Mouse (Mus musculus): ENCODE measurements around the gene Myo7a.

The Myo7a gene

GRCm38 (mm10) chr7:98141206-98141605 lies 21.9 kb upstream of the Myo7a start:
- DNase-seq, result no peak

DNA sequence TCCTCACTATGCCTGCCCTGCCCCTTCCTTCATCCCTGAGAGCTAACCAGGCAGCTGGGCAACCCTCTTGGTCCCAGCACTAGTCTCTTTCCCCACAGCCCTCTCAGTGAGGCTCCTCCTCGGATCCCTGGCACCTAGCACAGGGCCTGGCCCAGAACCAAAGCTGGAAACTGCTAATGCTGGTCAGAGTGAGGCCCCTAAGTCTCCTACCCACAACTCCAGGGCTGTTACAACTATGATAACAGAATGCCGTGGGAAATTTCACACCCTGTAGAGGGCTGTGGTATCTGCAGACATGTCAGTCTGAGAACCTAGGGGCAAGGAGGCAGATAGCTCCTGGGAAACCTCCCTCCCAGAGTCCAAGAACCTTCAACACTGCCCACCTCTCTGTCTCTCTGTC lies 21.3 kb upstream of the Myo7a start:
- DNase-seq, result no peak

- no peak for DNase-seq
Measured at GRCm38 (mm10) chr7:98139216-98139615, 19.9 kb upstream of the Myo7a start.

DNA sequence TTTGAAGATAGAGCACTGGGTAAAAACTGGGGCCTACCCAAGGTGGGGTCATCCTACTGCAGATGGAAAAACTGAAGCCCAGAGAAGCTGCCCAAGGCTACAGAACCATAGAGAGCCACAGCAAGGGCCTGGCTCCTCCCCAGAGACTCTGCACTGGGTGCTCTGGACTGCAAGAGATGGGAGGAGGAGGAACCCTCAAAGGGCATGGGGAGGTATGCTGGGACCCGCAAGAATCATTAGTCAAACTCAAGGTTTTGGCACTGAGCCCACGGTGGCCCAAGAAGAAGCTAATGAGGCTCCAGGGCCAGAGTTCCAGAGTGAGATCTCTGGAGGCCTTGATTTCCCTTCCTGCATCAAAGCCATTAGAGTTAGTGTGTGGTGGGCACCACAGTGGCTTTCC lies 18.7 kb upstream of the Myo7a start:
- no peak for DNase-seq

DNA sequence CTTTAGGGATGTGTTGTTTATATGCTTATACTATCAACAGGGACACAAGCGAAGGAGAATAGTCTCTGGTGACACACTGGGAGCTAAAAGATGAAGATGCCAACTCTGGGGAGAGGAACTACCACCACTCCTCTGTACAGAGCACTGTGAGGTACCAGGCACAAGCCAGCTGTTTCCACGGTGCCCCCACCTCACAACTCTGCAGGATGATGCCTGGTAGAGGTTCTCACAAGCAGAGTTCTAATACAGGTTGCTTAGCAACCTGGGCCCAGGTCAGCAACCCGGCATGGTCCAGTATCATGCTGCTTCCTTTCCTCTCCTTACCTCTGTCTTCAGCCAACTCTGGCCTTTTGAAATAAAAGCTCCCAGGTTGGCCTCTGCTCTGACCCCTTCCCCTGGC lies 18.3 kb upstream of the Myo7a start:
- no peak for DNase-seq

DNA sequence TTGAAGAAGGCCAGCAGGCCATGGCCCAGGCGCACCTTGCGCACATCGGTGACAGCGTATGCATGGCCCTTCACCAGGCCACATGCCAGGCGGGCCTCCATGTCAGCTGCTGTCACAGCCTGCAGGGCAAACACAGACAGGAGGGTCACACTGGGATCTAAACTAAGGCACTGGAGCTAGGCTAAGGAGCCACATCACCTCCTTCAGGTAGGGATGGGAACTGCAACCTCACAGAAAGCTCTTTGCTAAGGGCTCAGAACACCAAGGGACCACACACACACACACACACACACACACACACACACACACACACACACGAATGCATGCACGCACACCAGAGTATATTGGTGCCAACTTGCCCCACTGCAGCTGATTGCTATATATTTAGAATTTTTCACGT lies 12.4 kb upstream of the Myo7a start:
- no peak for DNase-seq

GRCm38 (mm10) chr7:98125473-98125872 lies 6.1 kb upstream of the Myo7a start:
- DNase-seq, result no peak

DNA sequence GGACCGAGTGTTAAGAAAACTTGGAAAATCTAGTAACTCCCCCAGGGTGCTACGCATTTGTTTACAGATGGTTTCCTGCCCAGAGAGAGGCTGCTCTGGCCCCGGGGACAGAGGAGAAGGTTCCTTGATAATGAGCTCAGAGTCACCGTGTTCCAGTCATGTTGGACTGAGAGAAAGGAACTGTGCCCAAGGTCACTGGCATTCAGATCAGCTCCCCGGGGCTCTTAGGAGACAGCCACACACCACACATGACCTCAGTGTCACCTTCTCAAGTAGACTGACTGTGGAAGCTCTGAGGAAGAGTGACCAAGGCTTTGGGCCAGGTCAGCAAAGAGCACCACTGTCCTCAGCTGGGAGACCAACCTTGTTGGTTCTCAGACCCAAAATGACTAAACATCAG lies 5.4 kb upstream of the Myo7a start:
- DNase-seq, result no peak

DNA sequence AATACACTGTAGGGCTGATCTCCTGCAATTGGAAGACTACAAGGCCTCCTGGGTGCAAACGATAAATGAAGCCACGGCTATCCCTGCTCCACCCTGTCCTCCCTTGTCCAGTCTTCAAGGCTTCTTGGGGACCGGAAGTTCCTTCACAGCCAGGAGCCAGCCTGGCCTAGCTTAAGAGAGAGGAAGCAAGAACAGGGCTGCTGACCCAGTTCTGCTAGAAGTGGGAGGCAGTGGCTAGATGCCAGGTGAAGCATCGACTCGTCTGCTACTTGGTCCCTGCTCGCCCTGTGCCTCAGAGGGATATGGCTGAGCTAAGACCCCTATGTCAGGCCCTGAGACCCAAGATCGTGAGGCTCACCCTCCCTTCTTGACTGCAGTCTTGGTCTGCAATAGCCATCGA lies 2.3 kb upstream of the Myo7a start:
- DNase-seq, result no peak

- DNase-seq, result no peak
Measured at GRCm38 (mm10) chr7:98121241-98121640, 1.9 kb upstream of the Myo7a start.

DNA sequence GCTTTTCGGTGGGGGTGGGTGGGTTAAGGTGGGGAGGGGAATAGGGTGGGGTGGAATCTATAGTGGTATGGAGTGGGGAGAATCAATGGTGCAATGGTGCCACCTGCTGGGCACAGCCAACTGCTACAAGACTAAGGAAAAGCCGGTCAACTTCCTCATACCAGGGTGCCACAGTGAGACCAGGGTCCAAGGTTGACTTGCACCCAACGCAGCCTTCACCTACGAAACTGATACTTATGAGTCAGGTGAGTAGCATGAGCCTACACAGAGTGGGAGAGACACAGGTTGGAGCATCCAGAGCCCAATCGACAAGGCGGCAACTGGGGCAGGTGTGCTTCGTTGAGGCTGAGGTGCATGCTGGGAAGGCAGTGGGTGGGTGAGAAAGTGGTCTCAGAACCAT lies 1.0 kb upstream of the Myo7a start:
- DNase-seq, result peak; percentile 72

DNA sequence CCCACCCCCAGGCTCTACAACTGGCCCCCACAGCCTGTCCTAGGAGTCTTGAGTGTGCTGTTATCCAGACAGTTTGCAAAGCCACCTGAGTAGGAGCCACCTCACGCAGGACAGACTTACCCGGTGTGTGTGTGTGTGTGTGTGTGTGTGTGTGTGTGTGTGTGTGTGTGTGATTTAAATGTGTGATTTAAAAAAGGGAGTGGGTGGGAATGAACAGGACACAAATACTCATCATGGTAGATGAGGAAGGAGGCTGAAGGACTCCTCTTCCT lies 573 bp upstream of the Myo7a start:
- DNase-seq, result no peak

DNA sequence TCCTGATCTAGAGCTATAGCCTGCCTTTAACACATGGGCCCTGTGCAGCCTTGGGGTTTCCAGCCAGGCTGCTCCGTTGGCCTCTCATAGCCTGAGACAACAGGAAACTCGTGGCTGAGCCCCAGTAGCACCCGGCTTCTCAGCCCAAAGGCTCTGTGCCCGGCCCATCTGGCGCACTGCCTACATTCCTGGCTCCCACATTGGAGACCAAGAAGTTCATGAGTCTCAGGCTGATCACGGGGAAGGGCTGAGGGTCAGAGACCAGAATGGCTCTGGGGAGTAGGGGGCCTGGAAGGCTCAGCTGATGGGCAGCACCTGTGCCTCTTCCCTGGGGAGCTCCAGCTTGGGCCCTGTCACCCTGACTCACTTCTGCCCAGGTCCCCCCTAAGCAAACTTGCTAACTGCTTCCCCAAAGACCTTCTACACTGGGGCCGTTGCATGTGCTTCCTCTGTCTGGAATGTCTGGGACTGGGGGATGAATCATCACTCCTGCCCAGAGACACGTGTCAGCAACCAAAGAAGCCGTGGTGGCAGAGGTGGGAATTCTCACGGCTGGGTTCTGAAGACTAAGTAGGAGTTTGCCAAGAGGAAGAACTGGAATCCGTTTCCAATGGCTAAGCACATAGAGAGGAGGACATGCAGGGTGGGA lies 2.2 kb downstream of the Myo7a start:
- peak; percentile 63 for DNase-seq

DNA sequence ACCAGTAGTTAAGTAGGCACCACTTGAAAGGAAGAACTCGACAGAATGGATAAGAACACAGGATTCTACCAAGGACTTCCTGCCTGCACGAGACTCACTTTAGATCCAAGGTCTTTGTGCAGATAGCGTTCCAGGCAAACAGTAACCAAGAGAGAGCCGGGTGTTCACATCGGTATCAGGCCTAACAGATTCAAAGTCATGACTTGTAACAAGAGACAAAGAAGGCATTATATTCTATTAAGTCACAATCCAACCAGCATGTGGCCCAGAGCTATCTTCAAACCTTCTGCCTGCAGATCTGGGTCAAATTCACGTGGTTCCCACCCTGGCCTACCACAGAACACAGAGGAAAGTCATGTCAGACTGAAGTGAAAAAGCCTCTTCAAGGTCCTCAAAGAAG lies 4.7 kb downstream of the Myo7a start:
- no peak for DNase-seq

DNA sequence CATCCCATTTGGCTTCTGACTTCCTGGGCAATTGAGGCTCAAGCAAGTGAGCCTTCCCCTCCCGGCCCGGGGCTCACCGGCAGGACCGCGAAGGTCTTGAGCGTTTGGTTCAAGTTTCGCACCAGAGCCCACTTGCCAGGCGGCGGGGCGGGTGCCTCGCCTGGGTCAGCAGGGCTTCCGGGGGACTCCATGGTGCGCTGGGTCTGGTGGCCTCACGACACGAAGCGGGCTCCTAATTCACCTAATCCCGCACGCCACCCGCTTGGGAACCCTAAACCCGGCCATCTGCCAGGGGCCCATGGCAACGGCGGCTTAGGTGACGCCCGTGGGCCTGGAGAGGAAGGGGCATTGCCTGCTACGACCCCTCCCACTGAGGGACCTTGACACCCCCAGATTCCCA lies 8.1 kb downstream of the Myo7a start:
- DNase-seq, result peak; percentile 45

DNA sequence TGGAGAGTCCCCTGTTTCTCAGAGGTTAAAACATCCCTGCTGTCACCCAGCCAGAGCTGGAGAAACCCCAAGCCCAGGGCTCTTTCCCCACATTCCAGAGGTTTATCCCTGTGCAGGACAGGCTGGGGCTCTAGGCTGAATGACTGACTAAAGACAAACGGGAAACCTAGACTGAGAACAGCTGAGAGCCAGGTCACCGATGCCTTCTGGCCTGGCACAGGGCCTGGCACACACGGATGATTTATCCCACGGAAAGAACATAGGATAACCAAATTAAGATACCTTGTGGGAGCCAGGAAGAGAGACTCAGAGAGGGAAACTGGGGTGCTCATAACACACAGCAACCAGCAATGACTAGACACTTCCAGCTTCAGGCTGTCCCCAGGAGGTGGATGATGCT lies 9.6 kb downstream of the Myo7a start:
- DNase-seq, result peak; percentile 65

DNA sequence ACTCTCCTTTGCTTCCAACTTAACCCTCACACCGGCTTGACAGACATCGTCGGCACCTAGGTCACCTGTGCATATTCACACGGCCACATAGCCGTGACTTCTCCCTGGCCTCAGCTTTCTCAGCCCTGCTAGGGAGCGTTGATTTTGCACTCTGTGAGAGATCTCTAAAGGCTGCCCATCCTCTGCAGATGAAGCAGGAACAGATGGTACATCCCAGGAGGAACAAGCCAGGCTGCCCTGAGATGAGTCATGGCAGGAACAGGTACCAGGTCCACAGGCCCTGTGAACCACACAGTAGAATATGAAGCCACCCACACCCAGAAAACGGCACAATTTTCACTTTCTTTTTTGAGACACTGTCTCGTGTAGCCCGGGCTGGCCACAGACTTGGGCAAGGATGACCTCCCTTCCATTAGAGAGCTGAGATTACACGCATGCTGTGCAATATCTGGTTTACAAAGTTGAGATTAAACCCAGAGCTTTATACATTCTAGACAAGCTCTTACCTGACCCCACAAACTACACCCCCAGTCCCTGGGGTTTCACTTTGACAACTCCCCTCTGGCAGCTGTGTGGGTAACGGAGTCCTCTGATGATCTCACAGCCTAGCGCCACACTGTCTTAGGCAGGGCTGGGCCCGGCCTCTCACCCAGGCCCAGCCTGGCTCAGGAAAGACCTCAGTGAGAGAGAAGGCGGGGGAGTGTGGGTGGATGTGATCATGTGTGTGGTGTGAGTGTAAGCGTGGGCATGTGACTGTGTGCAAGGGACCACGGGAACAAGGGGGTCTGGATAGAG lies 10.5 kb downstream of the Myo7a start:
- peak; percentile 85 for DNase-seq

GRCm38 (mm10) chr7:98106272-98106671 lies 13.1 kb downstream of the Myo7a start:
- peak; percentile 19 for DNase-seq

- peak; percentile 45 for DNase-seq
Measured at GRCm38 (mm10) chr7:98104481-98105435, 14.6 kb downstream of the Myo7a start.

GRCm38 (mm10) chr7:98103942-98104292 lies 15.4 kb downstream of the Myo7a start:
- DNase-seq, result no peak

DNA sequence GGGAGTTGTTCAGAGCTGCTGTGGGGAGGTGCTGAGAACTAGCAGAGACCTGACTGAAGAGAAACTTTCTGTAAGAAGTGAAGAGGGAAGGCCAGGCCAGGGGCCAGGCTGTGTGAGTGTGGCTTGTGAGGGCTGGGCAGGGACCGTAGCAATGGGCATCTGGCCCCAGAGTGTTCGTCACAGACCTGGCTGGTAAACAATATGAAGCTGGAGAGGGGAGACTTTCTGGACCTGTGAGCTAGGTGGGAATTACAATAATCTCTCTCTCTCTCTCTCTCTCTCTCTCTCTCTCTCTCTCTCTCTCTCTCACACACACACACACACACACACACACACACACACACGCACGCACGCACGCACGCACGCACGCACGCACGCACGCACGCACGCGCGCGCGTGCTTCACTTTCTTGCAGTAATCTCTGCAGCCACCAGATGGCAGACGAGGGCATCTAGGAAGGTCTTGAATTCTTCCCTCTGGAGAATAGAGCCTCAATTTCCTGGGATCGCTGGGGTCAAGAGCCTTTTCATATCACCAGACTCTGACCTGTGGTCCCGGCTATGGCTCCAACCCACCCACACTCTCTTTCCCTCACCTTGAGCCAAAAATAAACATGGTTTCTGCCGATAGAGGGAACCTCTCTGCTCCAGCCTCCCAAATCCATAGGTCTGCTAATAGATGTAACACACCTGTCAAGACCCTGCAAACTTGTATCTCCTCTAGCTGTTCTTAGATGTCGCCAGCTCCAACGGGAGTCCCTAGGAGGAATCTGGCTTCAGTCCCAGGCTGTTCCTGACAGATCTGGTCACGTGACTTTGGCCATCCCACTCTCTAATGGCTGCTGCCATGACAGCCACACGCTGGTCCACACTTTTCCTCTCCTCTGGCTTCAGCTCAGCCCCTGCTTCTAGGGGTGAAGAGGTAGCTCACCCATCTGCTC lies 16.1 kb downstream of the Myo7a start:
- peak; percentile 85 for DNase-seq

DNA sequence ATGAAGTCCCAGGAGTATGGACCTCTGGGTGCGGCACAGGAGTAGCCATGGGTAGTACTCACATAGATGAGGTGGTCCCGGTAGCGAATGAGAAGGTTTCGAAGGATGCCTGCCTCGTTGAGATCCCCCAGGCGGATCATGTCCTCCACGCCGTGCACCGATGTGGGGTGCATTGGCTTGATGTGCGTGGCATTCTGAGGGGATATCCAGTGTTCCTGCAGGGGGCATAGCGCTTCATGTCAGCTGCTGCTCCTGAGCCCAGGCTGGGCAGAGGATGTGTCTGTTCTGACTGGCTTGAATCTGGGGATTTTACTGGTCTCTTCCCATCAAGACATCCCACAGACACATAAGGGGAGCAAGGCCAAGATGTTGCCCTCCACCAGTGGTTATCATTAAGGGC lies 16.8 kb downstream of the Myo7a start:
- no peak for DNase-seq

GRCm38 (mm10) chr7:98097557-98097956 lies 21.8 kb downstream of the Myo7a start:
- DNase-seq, result no peak

Data from cerebellum, adult 9-11 months (tissue).